Mouse (Mus musculus) intestine, postnatal 0 days (tissue): ENCODE measurements around the gene Dnah5. TPM values are rescaled to one million over a fixed set of nuclear protein-coding genes. Genes with fewer than 3 reads are reported as not detected.
A peak's percentile ranks its signal among the peaks of the same experiment; 100 is the strongest.

Experiments used
- ATAC-seq: fragments of 200-750 bp; cut with Nextera tagmentation; 2 replicates; pipeline ENCODE4 v1.8.0; 2017; ENCODE audit warnings: mild to moderate bottlenecking, moderate TSS enrichment, moderate library complexity
- H3K27ac ChIP-seq: fragments of 300-500 bp; sonication (generic); 2 replicates; pipeline ENCODE4 v1.5.1; 2014; ENCODE audit warnings: mild to moderate bottlenecking, low read depth, low read length, moderate library complexity
- H3K27me3 ChIP-seq: fragments of 300-500 bp; sonication (generic); replicated peaks from 2 replicates; pipeline ENCODE4 v1.6.1; 2014; ENCODE audit warnings: low read length, mixed read lengths; ENCODE audit not compliant: control insufficient read depth, insufficient read depth
- H3K36me3 ChIP-seq: fragments of 300-500 bp; sonication (generic); 2 replicates; pipeline ENCODE4 v1.6.1; 2014; ENCODE audit warnings: mild to moderate bottlenecking, moderate library complexity; ENCODE audit not compliant: control insufficient read depth, insufficient read depth
- H3K4me1 ChIP-seq: fragments of 300-500 bp; sonication (generic); replicated peaks from 2 replicates; pipeline ENCODE4 v1.6.1; 2014; ENCODE audit warnings: antibody characterized with exemption, low read length, mixed read lengths; ENCODE audit not compliant: control insufficient read depth, insufficient read depth
- H3K4me2 ChIP-seq: fragments of 300-500 bp; sonication (generic); replicated peaks from 2 replicates; pipeline ENCODE4 v1.6.1; 2014; ENCODE audit warnings: low read depth, mild to moderate bottlenecking, moderate library complexity
- H3K4me3 ChIP-seq: fragments of 300-500 bp; sonication (generic); 2 replicates; pipeline ENCODE4 v1.5.1; 2014; ENCODE audit warnings: low read depth, low read length
- H3K9ac ChIP-seq: fragments of 300-500 bp; sonication (generic); 2 replicates; pipeline ENCODE4 v1.6.1; 2014; ENCODE audit warnings: mild to moderate bottlenecking, low read depth, low read length
- H3K9me3 ChIP-seq: fragments of 300-500 bp; sonication (generic); 2 replicates; pipeline ENCODE4 v1.6.1; 2016; ENCODE audit warnings: mixed run types; ENCODE audit not compliant: control insufficient read depth
- CTCF ChIP-seq: sonication (generic); IDR thresholded peaks from 2 replicates; pipeline ENCODE4 v1.5.1; 2016; ENCODE audit warnings: low read depth, mild to moderate bottlenecking, control low read depth, antibody characterized with exemption, moderate library complexity
- WGBS: fragments of 180-500 bp; shearing (Covaris S2); extraction: QIAGEN DNeasy Blood & Tissue Kit; methylation state at CpG from one replicate; pipeline ENCODE4 v1.1.7; 2014; 5-methylcytosine and 5-hydroxymethylcytosine counted together
- polyA plus RNA-seq: library from polyadenylated mRNA; unstranded; fragments of >200 nt; fragmentation: Nextera tagmentation; extraction: Ambion mirVana; gene quantifications from 2 replicates; pipeline ENCODE4 v1.2.1, GENCODE M21; 2015

The Dnah5 gene
- polyA plus RNA-seq, 1 experiment from 2014 or later: 0.01 TPM

DNA sequence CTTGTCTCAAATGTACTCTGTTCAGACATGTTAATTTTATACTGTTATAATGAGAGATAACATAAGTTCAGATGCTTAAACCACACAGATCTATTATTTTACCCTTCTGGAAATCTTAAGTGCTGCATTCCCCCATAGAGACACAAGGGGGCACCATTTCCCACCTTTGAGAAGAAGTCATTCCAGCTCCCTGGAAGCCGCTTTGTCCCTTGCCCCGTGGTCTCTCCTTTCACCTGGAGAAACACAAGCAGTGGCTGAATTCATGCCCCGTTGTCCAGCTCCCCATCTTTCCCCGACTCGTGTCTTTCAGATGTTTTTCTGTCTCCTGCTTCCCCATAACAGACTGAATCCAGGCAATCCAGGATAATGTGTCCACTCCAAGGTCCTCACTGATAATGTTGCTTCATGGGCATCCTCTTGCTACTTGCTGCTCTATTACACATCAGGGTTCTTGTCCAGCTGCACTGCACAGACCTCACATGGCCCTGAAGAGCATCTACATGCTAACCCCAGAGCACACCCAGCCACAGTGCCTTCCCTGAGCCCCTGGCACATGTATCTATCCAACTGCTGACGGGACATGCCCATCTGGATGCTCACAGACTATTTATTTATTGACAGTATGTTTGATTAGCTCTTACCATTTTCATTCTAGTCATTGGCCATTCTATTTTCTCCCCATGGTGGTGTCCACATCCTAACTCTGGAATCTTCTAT is 112.4 kb downstream of the Dnah5 start:
- no peak overlapping the region for H3K27ac ChIP-seq
- 28% methylated on average over 6 of the region's 6 CpGs for WGBS
- no peak overlapping the region for H3K4me2 ChIP-seq

DNA sequence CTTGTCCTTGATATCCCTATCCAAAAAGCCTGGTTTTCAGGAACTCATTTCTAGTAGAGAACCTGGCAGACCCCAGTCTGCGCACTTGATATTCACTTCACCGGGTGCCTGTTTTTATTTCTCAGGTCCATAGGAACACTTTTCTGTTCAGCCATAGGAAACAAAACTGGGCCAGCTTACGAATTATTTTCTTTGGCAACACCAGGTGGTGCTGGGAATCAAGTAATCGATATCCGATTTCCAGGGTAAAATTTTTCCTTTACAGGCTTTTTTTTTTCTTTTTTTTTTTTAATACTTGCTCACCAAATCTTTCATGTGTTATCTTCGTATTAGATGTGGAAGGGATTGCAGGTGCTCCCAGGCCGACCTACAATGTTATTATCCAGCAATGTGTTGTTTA is 119.0 kb downstream of the Dnah5 start:
- Histone ChIP-seq H3K9me3 (no peaks in the 10 kb centered on the region), H3K27me3 (no peaks in the 10 kb centered on the region), H3K36me3 (no peaks in the 10 kb centered on the region), H3K9ac (no peak overlapping the region), H3K4me3 (no peak overlapping the region), H3K4me2 (no peak overlapping the region), H3K27ac (no peak overlapping the region), H3K4me1 (no peaks in the 10 kb centered on the region)
- WGBS: 86% methylated on average over 7 of the region's 7 CpGs
- no peak for ATAC-seq
- no peak for TF ChIP-seq CTCF

More for the DNA sequence above, 112.4 kb downstream of the Dnah5 start:
- no peak overlapping the region for H3K4me3 ChIP-seq
- H3K9me3 ChIP-seq: no peaks in the 10 kb centered on the region
- no peaks in the 10 kb centered on the region for H3K36me3 ChIP-seq
- TF ChIP-seq CTCF: peak; percentile 83
- ATAC-seq: no peak
- H3K27me3 ChIP-seq: no peaks in the 10 kb centered on the region
- H3K4me1 ChIP-seq: no peaks in the 10 kb centered on the region
- H3K9ac ChIP-seq: no peak overlapping the region

DNA sequence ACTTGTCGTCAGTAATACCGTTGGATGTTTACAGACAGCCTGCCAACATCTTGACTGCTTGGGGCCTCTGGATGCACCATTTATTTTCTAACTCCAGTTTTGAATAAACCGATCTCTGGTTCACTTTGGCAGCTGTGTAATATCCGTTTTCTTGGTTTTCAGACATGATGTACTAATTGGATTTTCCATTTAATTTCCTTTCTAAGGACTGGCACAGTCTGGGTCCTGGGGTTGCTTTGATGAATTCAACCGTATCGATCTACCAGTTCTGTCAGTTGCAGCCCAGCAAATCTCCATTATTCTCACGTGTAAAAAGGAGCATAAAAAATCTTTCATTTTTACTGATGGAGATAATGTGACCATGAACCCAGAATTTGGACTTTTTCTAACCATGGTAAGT is 123.4 kb downstream of the Dnah5 start:
- 74% methylated on average over 7 of the region's 7 CpGs for WGBS
- Histone ChIP-seq H3K4me3 (no peak overlapping the region), H3K4me1 (no peaks in the 10 kb centered on the region), H3K9me3 (no peaks in the 10 kb centered on the region), H3K27me3 (no peaks in the 10 kb centered on the region), H3K36me3 (no peaks in the 10 kb centered on the region), H3K9ac (no peak overlapping the region), H3K4me2 (no peak overlapping the region), H3K27ac (no peak overlapping the region)
- no peak for ATAC-seq
- no peak for TF ChIP-seq CTCF

DNA sequence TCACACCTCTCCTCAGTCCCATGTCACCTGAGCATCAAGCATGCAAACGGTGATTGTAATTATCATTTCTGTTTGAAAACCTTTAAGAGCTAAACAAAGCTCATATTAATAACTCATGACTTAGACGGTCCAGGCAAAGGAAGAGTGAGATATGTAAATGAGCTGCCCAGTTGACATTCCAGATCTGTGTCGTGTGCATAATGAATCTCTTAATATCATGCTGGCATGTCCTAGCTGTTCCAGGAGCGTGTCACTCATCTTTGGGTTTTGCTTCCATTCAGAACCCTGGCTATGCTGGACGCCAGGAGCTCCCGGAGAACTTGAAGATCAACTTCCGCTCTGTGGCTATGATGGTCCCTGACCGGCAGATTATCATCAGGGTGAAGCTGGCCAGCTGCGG is 123.9 kb downstream of the Dnah5 start:
- H3K27me3 ChIP-seq: no peaks in the 10 kb centered on the region
- no peak overlapping the region for H3K4me2 ChIP-seq
- H3K9ac ChIP-seq: no peak overlapping the region
- no peak overlapping the region for H3K27ac ChIP-seq
- H3K4me3 ChIP-seq: no peak overlapping the region
- no peaks in the 10 kb centered on the region for H3K4me1 ChIP-seq
- no peak for ATAC-seq
- no peaks in the 10 kb centered on the region for H3K36me3 ChIP-seq
- WGBS: 89% methylated on average over 9 of the region's 9 CpGs
- H3K9me3 ChIP-seq: no peaks in the 10 kb centered on the region
- no peak for TF ChIP-seq CTCF

DNA sequence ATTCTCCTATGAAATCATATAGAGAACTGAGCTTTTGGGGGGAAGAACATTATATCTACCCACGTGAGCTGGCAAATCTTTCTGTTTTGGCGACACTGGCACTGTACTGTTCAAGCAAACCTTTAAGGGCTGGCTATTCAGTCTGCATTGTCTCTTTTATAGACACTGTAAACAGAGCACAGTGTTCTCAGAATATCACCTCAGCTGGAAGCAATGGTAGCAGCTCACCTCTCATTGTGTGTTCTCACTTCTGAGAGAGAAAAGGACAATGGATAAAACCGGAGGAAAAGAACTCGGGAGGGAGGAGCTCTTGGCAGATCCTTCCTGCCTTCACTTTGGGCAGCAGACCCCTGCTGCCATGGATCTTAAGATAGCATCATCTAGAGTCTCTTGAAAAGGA is 137.6 kb downstream of the Dnah5 start:
- WGBS: 40% methylated on average over 4 of the region's 4 CpGs
- H3K4me3 ChIP-seq: no peak overlapping the region
- no peak for ATAC-seq
- H3K27ac ChIP-seq: no peak overlapping the region
- no peaks in the 10 kb centered on the region for H3K27me3 ChIP-seq
- H3K4me1 ChIP-seq: no peaks in the 10 kb centered on the region
- H3K9me3 ChIP-seq: no peaks in the 10 kb centered on the region
- H3K36me3 ChIP-seq: no peaks in the 10 kb centered on the region
- no peak for TF ChIP-seq CTCF
- no peak overlapping the region for H3K4me2 ChIP-seq
- no peak overlapping the region for H3K9ac ChIP-seq

- TF ChIP-seq CTCF: no peak
- no peak overlapping the region for H3K9ac ChIP-seq
- H3K27me3 ChIP-seq: no peaks in the 10 kb centered on the region
- no peak for ATAC-seq
- H3K36me3 ChIP-seq: no peaks in the 10 kb centered on the region
- H3K9me3 ChIP-seq: no peaks in the 10 kb centered on the region
- 78% methylated on average over 11 of the region's 11 CpGs for WGBS
- no peak overlapping the region for H3K4me3 ChIP-seq
- H3K4me1 ChIP-seq: no peaks in the 10 kb centered on the region
- no peak overlapping the region for H3K27ac ChIP-seq
- H3K4me2 ChIP-seq: no peak overlapping the region
Measured at GRCm38 (mm10) chr15:28367561-28367960, 164.0 kb downstream of the Dnah5 start.
